Mouse (Mus musculus) heart, adult 2 months (tissue): ENCODE results near the gene Vil1. TPM values are rescaled to one million over a fixed set of nuclear protein-coding genes. Genes with fewer than 3 reads are reported as not detected.

Experiments
- DNase-seq, 2 experiments: peaks; one replicate each; pipeline ENCODE4 v3.0.0; 2021
- H3K27ac ChIP-seq: fragments of 200-600 bp; 2 replicates; pipeline ENCODE4 v1.8.1; 2022
- H3K27me3 ChIP-seq: fragments of 200-500 bp; 2 replicates; pipeline ENCODE4 v1.6.1; 2012; ENCODE audit warnings: mild to moderate bottlenecking, low read length, inconsistent platforms, mixed read lengths; ENCODE audit not compliant: control insufficient read depth, insufficient read depth
- H3K36me3 ChIP-seq: fragments of 200-500 bp; 2 replicates; pipeline ENCODE4 v1.6.1; 2012; ENCODE audit warnings: low read length, inconsistent platforms; ENCODE audit not compliant: control insufficient read depth, insufficient read depth
- H3K4me1 ChIP-seq: fragments of 200-500 bp; 2 replicates; pipeline ENCODE4 v1.6.1; 2011; ENCODE audit warnings: low read length; ENCODE audit not compliant: control insufficient read depth, insufficient read depth
- H3K4me3 ChIP-seq: fragments of 200-600 bp; 2 replicates; pipeline ENCODE4 v1.8.1; 2022
- H3K79me2 ChIP-seq: fragments of 200-500 bp; replicated peaks from 2 replicates; pipeline ENCODE4 v1.6.1; 2012; ENCODE audit warnings: mild to moderate bottlenecking, inconsistent platforms, low read length, moderate library complexity, mixed read lengths; ENCODE audit not compliant: control insufficient read depth, insufficient read depth
- H3K9ac ChIP-seq: fragments of 200-500 bp; 2 replicates; pipeline ENCODE4 v1.6.1; 2012; ENCODE audit warnings: low read depth, mild to moderate bottlenecking, control low read depth, inconsistent platforms, low read length, mixed read lengths
- CTCF ChIP-seq: fragments of 200-600 bp; IDR thresholded peaks from 2 replicates; pipeline ENCODE4 v1.8.1; 2022; ENCODE audit warnings: antibody characterized with exemption, mild to moderate bottlenecking, moderate library complexity
- EP300 ChIP-seq: fragments of 200-500 bp; IDR thresholded peaks from 2 replicates; pipeline ENCODE4 v1.6.1; 2011; ENCODE audit warnings: low read depth, low read length, control low read depth; ENCODE audit not compliant: insufficient read depth
- POLR2A ChIP-seq: fragments of 200-500 bp; IDR thresholded peaks from 2 replicates; pipeline ENCODE4 v1.6.1; 2011; ENCODE audit warnings: mild to moderate bottlenecking, low read depth, low read length, control low read depth; ENCODE audit not compliant: insufficient read depth
- WGBS: fragments of 180-500 bp; shearing (Covaris S2); methylation state at CpG from one replicate; pipeline ENCODE4 v1.1.7; 2018; 5-methylcytosine and 5-hydroxymethylcytosine counted together
- intact Hi-C: fragments of 180-260 bp; cut with DNase I; formaldehyde crosslinking; loops from one replicate; pipeline ENCODE4 v1.15.1; 2025
- polyA plus RNA-seq: library from polyadenylated mRNA; depleted of rRNA; stranded (reverse); fragments of >200 nt; gene quantifications from 2 replicates; pipeline ENCODE4 v1.2.3, GENCODE M21; 2012
- total RNA-seq, 2 experiments: library from RNA; stranded (reverse); gene quantifications; 2 replicates each; pipeline ENCODE4 v1.2.3; 2021

Gene Vil1
- total and polyA plus RNA-seq, 3 experiments, result 0.27 to 0.97 (median 0.80) TPM

DNA sequence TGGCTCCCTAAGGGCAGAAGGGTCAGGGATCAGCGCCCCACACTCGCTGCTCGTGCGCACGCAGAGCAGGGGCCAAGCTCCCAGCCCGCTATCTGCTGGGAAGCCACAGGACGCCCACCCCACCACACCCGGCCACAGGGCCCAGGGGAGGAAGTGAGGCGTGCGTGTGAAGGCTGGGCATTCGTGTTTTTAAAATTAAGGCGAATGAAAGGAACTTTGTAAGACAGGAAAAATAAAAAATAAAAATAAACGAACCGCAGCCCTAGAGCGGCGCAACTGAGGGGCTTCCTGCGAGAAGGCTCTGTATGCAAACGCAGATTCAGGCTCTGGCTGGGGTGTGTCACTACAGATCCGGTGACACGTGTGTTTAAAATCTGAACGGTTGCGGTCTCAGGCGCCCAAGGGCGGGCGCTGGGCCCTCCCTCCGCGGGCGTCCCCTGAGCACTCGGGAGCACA, 19.3 kb upstream of the Vil1 start:
- intact Hi-C loops, result loop anchor here (2.0 to 10.0 kb wide), 3 partner anchors 29 to 195 kb away; partner anchors contain the start of genes Bcs1l and Zfp142
- TF ChIP-seq POLR2A, result no peak
- TF ChIP-seq EP300, result no peak
- TF ChIP-seq CTCF, result no peak
- peak overlapping the region; percentile 39 for H3K4me3 ChIP-seq
- H3K27me3 ChIP-seq, result no peaks in the 10 kb centered on the region; the same call in 1 of the 2 replicates
- peaks cover 7% of the 10 kb centered on the region; the same call in 1 of the 2 replicates for H3K79me2 ChIP-seq
- H3K4me1 ChIP-seq, result peaks cover 1% of the 10 kb centered on the region; the same call in 1 of the 2 replicates
- H3K36me3 ChIP-seq, result no peaks in the 10 kb centered on the region
- peak overlapping the region; percentile 99 for H3K27ac ChIP-seq
- 8% methylated on average over 29 of the region's 29 CpGs for WGBS
- peak; percentile 68 to 78 for DNase-seq
- peak overlapping the region; percentile 55 for H3K9ac ChIP-seq

DNA sequence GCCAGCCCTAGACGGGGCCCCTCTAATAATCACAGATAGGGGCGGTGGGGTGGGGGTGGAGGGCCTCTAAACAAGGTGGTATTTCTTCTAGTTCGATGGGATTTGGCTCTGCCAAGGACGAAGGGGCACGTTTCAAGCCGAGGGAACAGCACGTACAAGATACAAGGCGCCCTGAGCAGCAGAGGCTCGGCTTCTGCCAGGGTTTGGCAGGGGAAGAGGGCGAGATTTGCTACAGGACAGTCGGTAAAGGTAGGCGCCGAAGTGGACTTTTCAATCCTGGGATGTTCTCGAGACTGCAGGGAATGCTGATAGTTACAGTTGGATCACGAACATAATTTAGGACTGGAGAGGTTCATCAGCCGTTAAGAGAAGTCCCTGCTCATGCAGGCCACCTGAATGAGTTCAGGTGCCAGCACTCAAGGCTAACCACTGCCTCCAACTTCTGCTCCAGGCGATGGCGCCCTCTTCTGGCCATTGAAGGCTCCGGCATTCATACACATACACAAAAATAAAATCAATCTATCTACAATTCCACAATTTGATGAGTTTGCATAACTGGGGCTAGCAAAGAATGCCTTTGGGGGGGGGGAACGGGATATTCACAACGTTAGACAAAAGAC, 18.8 kb upstream of the Vil1 start:
- H3K27ac ChIP-seq, result peak overlapping the region; percentile 99
- 5% methylated on average over 21 of the region's 21 CpGs for WGBS
- H3K4me3 ChIP-seq, result peak overlapping the region; percentile 39
- H3K36me3 ChIP-seq, result no peaks in the 10 kb centered on the region
- H3K79me2 ChIP-seq, result peaks cover 7% of the 10 kb centered on the region; the same call in 1 of the 2 replicates
- H3K4me1 ChIP-seq, result peaks cover 1% of the 10 kb centered on the region; the same call in 1 of the 2 replicates
- intact Hi-C loops, result loop anchor here (2.0 to 10.0 kb wide), 2 partner anchors 30 to 194 kb away; partner anchors contain the start of genes Bcs1l and Zfp142
- H3K27me3 ChIP-seq, result no peaks in the 10 kb centered on the region; the same call in 1 of the 2 replicates
- TF ChIP-seq EP300 (no peak), CTCF (peak; percentile 75), POLR2A (0 out of 2 replicates have a peak, but pooled peaks have one; percentile 11)
- DNase-seq, result peak; percentile 78 to 80
- peak overlapping the region; percentile 21 for H3K9ac ChIP-seq

DNA sequence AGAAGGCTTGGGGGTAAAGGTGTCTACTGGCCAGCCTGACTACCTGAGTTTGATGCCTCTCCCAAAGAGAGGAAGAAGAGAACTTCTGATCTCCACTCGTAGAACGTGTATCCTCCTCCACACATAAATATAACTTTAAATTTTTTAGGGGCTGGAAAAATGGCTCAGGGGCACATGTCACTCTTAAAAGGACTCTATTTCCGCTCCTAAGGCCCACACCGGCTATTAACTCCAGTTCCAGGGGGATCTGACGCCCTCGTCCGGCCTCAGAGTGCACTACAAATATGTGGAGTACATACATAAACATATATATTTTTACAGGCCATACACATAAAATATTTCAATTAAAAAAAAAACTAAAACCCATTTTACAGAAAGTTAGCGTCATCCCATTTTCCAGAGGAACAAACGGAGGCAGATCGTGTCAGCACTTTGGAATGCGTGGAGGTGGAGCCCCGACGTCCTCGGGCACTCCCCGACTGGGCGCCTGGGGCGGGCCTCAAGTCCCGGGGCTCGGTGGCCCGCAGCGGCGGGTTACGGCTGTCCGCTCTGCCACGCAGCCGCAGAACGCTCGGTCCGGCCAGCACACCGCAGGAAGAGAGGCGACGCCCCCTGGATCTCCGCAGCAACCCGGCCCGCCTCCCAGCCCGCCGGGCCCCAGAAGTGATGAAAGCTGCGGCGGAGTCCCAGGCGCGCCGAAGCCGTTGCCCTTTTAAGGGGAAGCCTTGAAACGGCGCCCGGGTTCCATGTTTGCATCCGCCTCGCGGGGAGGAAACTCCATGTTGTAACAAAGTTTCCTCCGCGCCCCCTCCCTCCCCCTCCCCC, 18.0 kb upstream of the Vil1 start, which contains the start of gene Ctdsp1:
Gene Ctdsp1, plus strand, starts transcription at position 586 of the 825 bp plus-strand sequence.
- H3K79me2 ChIP-seq, result peaks cover 7% of the 10 kb centered on the region; the same call in 1 of the 2 replicates
- 5% methylated on average over 51 of the region's 51 CpGs for WGBS
- intact Hi-C loops, result loop anchor here (2.0 to 10.0 kb wide), 2 partner anchors 30 to 194 kb away; partner anchors contain the start of genes Bcs1l and Zfp142
- peak within 1 kb of the TSS; percentile 92 for H3K9ac ChIP-seq
- H3K27me3 ChIP-seq, result no peaks in the 10 kb centered on the region; the same call in 1 of the 2 replicates
- peak within 1 kb of the TSS; percentile 94 for H3K4me3 ChIP-seq
- peak; percentile 97 to 99 for DNase-seq
- no peaks in the 10 kb centered on the region for H3K36me3 ChIP-seq
- peak within 1 kb of the TSS; percentile 99 for H3K27ac ChIP-seq
- H3K4me1 ChIP-seq, result peaks cover 1% of the 10 kb centered on the region; the same call in 1 of the 2 replicates
- TF ChIP-seq POLR2A, result no peak; the same call in 1 of the 2 replicates
- peak; percentile 36 for TF ChIP-seq CTCF

DNA sequence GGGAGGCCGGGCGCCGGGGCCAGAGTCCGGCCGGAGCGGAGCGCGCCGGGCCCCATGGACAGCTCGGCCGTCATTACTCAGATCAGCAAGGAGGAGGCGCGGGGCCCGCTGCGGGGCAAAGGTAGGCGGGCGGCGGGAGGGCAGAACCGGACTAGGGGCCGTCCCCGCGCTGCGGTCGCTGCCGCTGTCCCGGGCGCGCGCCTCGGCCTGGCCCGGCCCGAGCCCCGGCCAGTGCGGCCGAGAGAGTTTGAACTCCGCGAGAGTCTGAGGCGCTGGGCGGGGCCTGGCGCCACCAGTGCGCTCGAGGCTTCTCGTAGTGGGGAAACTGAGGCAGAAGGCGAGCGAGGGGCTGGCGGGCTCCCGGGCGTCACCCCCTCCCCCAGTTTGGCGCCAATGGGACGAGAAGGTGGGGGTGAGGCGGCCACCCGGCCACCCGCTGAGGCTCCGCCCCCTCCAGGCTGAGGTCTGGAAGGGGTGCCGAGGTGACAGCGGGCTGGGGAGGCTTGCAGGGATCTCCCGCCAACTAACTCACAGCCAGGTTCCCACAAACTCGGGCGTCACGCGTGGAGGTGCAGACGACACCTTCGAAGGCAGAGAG, 17.2 kb upstream of the Vil1 start:
- intact Hi-C loops, result loop anchor here (2.0 to 10.0 kb wide), 3 partner anchors 31 to 193 kb away; partner anchors contain the start of genes Arpc2, Bcs1l and Zfp142
- Histone ChIP-seq H3K4me3 (peak overlapping the region; percentile 94), H3K79me2 (peaks cover 7% of the 10 kb centered on the region; the same call in 1 of the 2 replicates), H3K27me3 (no peaks in the 10 kb centered on the region; the same call in 1 of the 2 replicates), H3K27ac (peak overlapping the region; percentile 99), H3K9ac (peak overlapping the region; percentile 92), H3K4me1 (peaks cover 4% of the 10 kb centered on the region; the same call in 1 of the 2 replicates), H3K36me3 (no peaks in the 10 kb centered on the region)
- TF ChIP-seq EP300 (no peak), POLR2A (peak; percentile 58; the same call in 1 of the 2 replicates)
- peak; percentile 89 to 90 for DNase-seq
- under 1% methylated on average over 58 of the region's 63 CpGs for WGBS

DNA sequence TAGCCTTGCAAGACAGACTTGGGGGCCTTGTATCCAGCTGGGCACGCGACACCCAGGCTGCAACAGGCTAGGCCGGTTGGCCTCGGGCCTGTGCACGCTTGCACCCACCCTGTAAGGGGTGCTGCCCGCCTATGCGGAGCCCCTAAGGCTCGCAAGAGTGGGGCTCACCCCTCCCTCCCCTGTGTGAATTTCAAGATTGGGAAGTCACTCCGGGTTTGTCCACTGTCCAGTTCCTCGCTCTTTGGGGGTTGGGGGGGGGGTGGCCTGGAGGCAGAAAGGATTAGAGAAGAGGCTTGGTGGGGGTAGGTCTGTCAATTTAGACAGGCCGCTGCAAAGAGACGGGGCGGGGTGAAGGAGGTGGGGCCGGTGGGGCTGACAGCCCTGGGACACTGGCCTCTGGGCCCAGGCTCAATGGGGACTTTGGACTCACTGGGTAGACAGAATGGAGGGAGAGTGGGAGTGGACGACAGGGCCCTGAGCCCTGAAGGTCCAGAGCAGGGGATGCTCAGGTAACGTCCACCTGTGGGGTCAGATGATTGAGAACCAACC, 16.7 kb upstream of the Vil1 start:
- peak overlapping the region; percentile 99 for H3K27ac ChIP-seq
- peak in 1 of 2 experiments; percentile 46 for DNase-seq
- no peaks in the 10 kb centered on the region for H3K36me3 ChIP-seq
- no peak for TF ChIP-seq POLR2A
- TF ChIP-seq EP300, result no peak
- TF ChIP-seq CTCF, result no peak
- peak overlapping the region; percentile 94 for H3K4me3 ChIP-seq
- H3K9ac ChIP-seq, result peak overlapping the region; percentile 92
- 3% methylated on average over 16 of the region's 16 CpGs for WGBS
- H3K4me1 ChIP-seq, result peaks cover 5% of the 10 kb centered on the region; the same call in 1 of the 2 replicates
- intact Hi-C loops, result loop anchor here (2.0 to 10.0 kb wide), 2 partner anchors 156 to 192 kb away; partner anchors contain the start of genes Arpc2, Bcs1l and Zfp142
- H3K79me2 ChIP-seq, result peaks cover 7% of the 10 kb centered on the region; the same call in 1 of the 2 replicates
- H3K27me3 ChIP-seq, result no peaks in the 10 kb centered on the region; the same call in 1 of the 2 replicates
